Mouse (Mus musculus): ENCODE results near the gene Acss1.

Acss1 gene

DNA sequence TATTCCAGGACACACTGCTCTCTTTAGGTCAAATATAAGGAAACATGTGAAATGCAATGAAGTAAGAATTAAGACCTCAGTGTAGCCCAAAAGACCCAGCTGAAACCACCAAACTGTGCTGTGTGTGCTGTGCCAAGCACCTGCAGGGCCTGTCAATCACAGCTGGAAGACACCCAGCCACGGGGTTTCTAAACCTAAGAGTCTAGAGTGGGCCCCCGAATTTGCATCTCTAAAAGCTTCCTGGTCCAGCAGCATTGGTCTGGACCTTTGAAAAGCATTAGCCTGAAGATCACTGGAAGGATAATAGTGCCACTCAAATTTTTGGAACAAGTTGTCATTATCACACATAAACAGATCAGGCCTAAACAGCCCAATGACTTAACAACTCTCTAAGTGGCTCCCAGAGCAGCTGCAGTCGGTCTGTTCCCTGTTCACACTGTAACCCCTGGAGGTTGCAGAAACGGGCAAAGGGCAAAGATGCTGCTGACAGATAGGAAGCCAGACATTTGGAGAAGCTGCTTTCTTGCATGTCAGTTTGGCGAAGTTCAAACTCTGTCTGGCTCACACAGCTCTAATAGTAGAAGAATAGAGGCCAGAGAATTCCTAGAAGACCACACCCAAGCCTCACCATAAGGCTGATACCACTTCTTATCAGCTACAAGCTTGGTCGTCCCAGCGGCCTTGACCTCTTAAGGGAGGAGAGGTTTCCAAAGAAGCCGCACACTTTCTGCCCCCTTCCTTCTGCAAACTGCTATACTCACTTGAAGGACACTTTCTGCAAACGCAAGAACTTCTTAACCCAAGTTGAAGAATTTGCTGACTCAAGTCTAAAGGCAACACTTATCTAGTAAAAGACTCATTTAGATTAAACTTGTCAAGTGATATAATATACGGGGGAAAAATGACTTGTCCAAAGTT, 2.5 kb downstream of the Acss1 start:
- no peak for DNase-seq (ENCODE audit: low spot score in 2 of 2)

DNA sequence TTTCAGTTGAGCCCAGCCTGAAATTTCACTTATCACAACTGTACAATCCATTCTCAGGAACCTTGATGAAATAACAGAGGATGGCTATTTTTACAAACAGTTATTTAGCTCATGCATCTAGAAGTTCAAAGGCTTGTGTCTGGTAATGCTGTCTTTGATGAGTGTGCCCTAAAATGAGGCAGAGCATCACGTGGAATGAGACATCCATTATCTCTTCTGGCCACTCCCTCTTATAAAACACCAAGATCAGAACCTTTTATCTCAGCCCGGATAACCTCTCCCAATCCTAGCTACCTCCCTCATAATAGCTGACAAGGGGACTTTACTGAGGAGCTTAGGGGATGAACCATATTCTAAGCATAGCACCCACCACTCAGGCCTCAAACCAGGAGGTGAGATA, 3.3 kb downstream of the Acss1 start:
- DNase-seq (ENCODE audit: low spot score in 2 of 2): no peak

DNA sequence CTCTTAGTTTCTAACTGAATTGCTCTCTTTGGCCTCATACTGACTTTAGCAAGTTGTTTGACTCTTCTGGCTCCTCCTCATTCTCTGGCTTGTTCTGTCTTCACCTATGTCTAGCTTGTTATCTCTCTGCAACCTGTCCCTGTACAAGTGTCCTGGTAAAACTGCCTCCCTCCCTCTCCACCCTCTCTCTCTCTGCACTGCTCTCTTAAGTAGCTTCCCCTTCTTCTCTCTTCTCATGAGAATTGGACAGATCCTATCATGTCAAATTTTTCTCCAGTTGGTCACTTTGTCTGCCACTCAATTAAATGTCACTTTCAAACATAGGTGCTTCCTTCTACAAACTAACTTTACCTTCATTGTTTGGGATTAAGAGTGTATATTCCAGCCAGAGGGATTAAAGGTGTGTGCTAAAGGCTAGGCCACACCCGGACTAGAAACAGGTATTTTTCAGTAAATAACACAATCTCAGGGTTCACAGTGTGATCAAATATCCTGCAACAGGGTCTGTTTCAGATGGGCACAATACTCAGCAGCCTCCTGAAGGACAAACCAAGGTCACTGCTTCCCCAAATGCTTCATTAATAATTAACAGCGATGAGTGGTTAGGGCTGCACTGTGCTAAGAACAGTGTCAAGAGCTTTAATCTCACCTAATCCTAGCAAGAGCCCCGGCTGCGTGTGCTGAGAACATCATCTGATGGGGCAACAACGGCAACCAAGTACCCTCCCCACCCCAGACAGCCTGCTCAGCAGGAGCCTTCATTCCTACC, 4.0 kb downstream of the Acss1 start:
- no peak for DNase-seq (ENCODE audit: low spot score in 2 of 2)

DNA sequence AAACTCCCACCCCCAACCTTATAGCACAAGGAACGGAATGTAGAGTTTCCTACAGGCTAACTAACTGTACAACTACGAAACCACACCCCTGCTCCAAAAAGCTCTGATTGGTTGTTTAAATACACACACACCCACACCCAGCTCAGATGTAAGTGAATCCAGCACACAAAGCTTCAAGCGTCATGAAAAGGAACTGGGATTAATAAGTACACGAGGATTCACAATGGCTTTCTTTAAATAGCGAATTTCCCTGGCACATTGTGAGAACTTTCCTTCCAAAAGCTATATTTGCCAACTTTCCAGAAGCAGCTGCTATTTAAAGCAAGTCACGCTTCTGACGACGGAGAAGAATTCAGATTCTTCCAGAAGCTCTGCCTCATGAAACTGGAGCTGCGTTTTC, 5.0 kb downstream of the Acss1 start:
- no peak for DNase-seq (ENCODE audit: low spot score in 2 of 2)

DNA sequence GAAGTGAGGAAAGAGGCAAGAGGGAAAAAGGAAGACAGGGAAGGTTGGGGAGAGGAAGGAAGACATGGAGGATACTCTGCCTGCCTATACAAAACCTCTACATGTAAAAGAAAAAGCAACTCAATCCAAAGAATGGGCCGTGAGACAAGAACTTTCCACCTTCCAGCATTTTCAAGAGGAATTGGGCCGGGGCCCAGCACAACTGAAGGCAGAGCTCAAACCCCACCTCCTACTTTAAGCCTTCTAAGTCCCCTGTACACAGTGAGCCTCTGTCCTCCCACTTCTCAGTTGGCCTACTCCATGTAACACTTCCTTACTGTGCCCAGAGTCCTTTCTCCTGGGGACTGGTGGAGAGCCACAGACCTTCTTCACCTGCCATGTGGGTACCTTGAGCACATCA, 6.3 kb downstream of the Acss1 start:
- DNase-seq (ENCODE audit: low spot score in 2 of 2): no peak

DNA sequence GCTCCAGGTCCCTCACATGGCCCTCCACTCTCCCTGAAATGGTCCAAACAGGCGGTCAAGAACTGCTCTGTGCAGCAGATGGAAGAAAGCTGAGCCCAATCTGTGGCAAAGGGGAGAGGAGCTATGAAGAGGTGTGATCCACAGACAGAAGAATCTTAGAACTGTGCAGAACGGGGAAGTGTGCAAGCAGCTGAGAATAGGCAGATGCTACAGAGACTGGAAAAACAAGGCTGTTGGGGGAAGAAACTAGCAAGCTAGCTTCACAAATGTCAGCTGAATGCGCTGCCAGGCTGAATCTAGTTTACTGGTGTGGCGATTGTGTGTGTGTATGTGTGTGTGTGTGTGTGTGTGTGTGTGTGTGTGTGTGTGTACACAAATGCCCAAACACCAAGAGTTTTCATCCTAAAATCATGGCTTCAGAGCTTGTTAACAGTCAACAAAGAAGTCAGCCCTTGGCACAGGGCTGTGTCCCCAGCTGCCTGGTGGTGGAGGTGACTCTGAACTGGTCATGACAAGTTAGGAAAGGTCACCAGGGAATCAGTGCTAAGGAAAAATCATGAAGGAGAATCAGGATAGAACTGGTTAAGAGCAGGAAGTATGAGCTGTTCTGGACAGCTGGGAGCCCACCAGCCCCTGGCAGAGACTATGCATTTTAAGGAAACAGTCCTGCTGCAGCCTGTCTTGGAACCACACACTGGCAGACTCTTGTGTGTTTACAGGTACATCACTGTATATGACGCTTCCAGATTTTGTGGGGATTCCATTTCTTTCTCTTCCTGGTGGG, 7.4 kb downstream of the Acss1 start:
- DNase-seq (ENCODE audit: low spot score in 2 of 2): no peak

DNA sequence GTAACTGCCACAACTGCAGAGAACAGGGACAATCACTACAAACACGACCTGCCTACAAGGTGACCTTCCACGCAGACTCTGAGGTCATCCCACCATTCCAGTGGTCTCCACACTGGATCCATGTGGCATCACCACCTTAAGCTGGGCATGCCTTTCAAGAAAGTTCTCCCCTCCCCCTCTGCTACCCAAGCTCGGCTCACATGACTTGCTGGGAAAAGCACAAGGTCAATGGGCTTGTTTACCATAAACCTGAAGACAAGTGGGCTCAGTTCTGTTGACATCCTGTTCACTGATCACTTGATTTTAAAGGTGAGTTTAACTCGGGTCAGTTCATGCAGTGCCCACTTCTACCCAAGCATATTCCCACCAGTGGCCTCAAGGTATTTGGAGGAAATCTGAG, 8.3 kb downstream of the Acss1 start:
- no peak for DNase-seq (ENCODE audit: low spot score in 2 of 2)

DNA sequence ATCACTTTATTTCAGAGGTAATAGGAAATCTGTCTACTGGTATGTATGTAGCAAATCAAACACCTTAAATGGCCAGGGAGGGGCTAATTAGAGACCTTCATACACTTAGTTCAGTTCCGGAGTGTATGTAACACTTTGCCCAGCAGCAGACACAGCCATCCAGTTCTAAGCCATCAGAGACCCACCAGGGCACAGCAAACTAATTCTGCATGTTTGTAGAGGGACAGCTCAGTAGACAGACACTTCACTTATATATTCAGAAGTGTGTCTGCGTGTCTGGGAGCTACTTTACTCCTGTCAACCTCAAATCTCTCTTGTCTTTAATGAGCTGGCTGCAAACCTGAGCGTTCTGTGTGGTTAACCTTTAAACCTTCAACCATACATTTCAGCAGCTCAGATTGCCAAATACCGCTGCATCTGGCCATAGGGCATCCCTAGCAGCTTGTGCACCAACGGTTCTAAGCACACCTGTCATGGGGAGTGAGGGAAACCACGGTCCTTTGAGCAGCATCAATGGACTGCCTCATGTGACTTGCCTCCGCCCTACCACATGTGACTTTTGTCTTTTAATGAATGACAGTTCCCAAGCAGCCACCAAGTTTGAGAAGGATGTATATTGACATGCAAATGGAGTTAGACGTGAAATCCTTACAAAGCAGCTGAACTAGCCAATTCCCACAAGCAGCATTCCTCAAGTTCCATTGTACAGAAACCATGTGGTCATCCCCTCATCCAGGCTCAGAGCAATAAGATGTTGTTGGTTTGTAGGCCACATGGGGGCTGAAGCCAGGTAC, 11.1 kb downstream of the Acss1 start:
- no peak for DNase-seq (ENCODE audit: low spot score in 2 of 2)

DNA sequence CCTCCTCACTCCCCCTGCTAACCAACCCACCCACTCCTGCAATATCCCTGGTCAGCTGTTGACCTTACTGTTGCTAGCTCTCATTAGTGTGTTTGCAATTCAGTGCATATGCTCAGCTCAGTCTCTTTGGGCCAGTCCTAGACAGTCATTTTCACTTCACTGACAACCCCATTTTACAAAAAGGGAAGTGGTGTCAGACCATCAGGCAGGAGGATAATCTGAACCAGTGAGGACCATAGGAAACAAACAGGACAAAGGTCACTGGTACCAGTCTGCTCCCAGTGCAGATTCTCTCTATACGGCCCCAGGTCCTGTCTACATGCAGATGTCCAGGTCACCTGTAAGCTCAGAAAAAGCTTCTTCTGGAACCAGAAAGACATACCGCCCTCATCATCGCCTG, 12.2 kb downstream of the Acss1 start:
- DNase-seq (ENCODE audit: low spot score in 2 of 2): no peak

DNA sequence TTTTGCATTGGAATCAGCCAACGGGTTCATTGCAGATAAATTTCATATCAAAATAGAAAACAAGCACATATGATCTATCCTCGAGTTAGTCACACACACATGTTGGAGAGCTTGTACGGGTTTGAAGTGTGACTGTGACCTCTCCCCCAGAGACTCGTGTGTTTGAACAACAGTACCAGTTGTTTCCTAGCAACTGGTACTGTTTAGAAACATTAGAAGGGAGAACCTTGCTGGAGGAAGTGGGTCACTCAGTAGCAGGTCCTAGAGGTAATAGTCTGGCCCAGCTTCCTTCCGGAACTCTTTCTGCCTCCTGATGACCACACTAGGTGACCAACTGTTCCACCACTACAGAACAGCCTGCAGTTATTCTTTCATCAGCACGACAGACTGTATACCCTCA, 13.0 kb downstream of the Acss1 start:
- no peak for DNase-seq (ENCODE audit: low spot score in 2 of 2)

DNA sequence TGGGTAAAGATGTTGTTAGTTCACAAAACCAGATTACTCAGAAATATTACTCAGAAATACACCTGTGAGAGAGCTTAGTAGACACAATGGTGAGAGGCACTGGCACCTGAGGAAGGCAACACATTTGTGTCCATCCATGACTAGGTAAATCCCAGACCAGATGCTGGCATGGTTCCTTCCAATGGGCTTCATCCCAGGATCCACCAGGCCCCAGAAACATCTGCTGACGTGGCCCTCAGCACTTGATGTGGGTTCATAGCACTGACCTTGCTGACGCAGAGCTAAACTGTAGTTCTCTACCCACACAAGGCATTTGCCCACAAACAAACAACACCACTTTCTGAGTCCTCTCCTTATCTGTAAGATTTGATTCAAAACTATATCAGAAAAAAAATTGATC, 13.5 kb downstream of the Acss1 start:
- no peak for DNase-seq (ENCODE audit: low spot score in 2 of 2)

DNA sequence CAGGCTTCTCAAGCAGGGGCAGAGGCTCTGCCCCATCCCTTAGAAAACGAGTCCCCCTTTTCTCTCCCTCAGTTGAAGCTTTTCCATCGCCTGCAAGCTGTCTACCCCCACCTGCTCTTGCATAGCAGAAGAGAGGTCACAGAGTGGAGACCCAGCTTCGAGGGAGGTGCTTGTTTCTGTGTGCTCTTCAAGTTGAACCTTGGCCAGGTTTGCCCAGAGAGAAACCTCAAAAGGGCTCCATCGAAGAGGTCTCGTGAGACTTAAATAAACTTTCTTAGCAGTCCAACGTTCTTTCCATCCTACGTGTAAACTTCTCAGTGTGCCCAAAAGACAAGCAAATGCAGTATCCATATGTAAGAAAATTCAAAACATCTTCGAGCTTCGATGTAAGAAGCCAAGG, 16.9 kb downstream of the Acss1 start:
- no peak for DNase-seq (ENCODE audit: low spot score in 2 of 2)

DNA sequence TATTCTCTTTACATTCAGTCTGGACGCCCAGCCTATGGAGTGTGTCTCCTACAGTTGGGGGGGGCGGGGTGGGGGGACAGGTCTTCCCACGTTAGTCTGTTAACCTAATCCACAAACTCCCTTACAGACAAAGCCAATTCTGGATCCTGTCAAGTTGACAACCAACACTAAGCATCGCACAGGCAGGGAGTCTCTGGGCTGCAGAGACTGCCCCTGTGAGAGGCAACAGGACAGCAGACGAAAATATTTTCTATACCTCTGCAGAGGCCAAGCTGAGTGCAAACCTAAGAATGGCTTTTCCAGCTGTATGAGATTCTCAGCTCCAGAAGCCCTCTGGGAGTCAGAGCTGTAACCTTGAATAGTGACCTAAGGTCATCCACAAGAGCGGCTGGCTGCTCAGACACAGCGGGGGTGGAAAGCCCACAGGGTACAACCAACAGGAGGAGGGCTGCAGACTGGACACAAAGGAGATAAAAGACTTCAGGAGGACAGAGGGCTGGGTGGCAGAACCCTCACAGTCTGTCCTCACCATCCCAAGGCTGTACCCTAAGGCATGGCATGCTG, 17.7 kb downstream of the Acss1 start:
- no peak for DNase-seq (ENCODE audit: low spot score in 2 of 2)

DNA sequence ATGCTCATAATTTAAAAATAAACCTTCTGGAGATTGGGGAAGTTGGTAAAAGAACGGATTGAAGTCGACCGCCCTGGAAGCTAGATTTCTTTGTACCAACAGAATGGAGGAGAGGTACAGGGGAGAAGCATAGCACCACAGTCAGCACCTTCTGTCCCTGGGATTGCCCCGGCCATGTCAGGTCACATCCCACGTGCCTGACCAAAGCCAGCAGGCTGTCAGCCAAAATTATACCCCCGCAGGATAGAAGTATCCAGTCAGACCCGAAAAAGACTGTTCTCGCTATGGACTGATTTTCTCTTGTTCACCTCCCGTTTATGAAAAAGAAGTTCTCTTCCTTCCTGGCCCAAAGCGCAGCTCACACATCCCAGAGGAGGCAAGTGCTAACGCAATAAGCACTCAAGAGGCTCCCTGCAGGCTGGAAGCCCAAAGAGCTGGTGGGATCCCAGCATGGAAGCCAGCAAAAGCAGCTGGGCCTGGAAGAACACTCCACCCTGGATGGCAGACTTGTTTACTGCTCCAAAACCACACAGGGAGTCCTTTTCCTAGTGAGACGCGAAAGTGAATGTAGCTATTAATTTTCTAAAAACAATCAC, 19.9 kb downstream of the Acss1 start:
- DNase-seq (ENCODE audit: low spot score in 2 of 2): no peak

DNA sequence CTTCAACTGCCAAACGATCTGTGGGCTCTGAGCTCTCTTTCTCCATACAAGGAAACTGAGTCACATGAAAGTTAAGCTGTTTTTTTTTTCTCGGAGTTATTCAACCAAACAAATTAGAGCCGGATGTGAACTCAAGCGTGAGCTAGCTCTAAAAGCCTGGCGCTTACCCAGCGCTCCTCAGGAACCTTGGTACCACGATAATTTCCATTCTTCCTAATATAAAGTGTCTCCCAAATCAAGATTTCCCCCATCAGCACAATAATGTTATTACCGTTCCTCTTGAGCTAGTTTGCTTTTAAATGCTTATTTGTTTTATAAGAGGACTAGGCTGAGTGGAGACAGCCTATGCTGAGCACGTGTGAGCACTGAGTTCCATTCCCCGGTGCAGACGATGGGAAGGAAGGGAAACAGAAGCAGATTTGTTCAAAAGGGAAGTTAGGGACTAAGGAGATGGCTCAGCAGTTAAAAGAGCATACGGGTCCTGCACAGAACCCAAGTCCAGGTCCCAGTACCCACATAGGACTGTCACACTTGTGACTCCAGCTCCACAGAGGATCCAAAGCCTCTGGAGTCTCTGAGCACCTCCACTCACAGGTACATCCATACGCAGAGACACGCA, 20.5 kb downstream of the Acss1 start:
- DNase-seq (ENCODE audit: low spot score in 2 of 2): no peak

DNA sequence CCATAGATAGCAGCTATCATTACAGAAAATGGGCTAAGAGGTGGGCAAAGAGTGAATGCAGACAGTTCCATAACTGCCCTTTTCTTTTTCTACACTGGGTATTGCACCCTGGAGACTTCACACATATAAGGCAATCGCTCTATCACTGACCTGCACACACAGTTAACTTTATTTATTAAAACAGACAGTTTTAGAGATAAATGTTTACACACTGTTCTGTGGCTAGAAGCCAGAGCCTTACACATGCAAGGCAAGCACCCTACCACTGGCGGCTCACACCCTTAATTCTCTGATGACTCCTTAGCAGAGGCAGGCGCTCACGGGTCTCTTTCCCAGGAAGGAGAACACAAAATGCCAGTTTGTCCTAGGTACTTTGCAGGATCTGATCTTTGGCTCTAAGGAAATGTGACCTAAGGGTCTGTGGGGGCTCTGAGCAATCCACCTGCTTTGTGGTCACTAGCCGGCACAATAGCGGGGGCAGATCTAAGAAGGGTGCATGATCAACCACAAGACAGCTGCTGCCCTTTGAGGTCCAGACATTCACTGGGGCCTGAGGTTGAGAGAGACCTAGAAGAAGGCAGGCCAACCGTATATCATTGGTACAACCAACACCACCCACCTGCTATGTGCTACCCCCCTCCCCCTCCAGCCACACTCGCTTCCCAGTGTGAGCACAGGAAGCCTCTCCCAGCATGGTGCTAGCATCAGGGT, 21.7 kb downstream of the Acss1 start:
- no peak for DNase-seq (ENCODE audit: low spot score in 2 of 2)

DNA sequence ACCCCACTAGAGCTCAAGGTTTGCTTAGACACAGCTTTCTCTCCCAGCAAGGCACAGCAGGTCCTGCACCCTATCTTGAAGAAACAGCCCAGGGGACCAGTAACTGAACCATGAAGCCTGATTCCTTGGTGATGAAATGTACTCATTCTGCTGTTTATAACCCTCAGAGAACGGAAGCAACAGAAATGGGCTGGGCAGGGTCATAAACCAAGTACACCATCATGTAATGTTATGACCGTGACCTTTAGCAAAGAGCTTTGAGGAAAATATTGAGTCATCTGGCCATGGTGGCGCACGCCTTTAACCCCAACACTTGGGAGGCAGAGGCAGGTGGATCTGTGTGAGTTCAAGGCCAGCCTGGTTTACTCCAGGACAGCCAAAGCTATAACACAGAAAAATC, 23.1 kb downstream of the Acss1 start:
- no peak for DNase-seq (ENCODE audit: low spot score in 2 of 2)

DNA sequence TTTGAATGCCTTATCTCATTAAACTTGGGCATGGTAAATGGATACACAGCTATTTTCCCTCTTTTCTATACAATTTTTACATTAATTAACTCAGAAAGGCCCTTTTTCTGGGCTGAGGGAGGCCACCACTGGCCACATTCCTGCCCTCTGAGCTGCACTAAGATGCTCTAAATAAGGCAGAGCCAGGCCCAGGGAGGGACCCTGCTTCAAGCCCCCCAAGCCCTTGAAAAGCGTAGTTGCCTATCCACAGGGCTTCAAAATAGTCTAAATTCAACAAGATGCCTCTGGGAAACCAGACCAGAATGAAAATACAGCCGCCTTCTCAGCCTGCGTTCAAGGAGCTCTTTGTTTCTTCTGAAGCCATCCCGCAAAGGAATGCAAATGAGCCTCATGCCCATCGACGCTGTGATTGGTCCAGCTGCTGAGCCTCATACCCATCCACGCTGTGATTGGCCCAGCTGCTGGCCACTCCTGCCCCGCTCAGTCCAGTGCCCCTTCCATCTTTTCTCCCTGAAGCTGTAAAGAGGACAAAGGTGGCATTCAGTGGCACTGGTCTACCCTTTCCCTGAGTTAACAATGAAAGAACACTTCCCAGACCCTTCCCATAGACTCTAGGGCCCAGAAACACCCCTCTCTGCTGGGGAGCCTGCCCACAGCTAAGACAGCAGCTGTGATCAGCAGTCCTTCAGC, 24.4 kb downstream of the Acss1 start:
- DNase-seq (ENCODE audit: low spot score in 2 of 2): peak in 1 of 2 experiments; percentile 35

DNA sequence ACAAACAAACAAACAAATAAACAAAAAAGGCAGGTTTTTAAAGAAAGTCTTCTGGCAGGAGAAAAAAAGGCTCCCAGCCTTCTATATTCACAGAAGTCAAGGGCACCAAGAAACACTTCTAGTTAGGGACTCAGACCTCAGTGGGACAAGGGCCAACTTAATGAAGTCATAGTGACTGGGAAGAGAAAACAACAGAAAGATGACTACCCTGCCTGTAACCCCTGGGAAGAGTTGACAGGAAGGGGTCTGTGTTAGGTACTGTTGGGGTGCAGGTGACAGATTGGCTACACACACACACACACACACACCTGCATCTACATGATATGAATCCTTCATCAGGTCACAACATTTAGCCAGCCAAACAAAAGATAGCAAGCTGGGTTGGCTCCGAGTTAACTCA, 25.1 kb downstream of the Acss1 start:
- no peak for DNase-seq (ENCODE audit: low spot score in 2 of 2)
